Mouse (Mus musculus): ENCODE measurements around the gene Foxp1. TPM values are rescaled to one million over a fixed set of nuclear protein-coding genes. Genes with fewer than 3 reads are reported as not detected.

The Foxp1 gene
- total RNA-seq, 2 experiments from 2014 or later: 14.7 to 34.4 TPM

DNA sequence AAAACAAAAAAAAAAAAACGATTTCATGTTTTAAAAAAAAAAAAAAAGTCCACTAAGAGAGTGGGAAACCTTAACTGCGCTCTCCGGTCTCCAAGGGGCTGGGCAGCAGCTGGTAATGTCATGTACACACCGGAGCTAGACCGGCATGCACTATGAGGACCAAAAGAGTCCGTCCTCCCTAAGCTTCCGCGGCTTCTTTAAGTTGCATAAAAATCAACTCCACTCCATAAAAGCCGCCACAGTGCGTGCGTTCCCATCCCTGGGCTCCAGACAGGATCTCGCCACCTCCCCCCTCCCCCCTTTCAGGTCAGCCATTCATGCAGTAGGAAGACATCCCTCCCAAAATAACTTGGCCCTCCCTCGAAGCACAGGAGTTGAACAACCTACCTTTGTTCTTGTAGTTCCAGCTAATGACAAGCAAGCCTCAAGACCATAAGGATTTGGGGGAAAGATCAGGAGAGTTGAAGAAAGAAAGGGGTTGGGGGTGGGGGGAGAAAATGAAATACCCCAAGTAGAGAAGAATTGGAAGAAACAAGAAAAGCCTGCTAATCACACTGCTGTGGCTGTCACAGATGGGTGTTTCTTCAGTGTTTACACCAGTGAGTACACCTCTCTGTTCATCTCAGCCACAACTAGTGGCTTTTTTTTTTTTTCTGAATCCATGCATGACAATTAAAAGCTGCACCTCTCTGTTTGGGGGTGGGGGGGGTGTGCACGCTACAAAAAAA lies 318.3 kb downstream of the Foxp1 start:
- ATAC-seq (replicated peaks; ENCODE audit: low FRiP score, poor library complexity, severe bottlenecking): no peak

GRCm38 (mm10) chr6:99203231-99203630 lies 319.3 kb downstream of the Foxp1 start:
- ATAC-seq (replicated peaks; ENCODE audit: low FRiP score, poor library complexity, severe bottlenecking): no peak

DNA sequence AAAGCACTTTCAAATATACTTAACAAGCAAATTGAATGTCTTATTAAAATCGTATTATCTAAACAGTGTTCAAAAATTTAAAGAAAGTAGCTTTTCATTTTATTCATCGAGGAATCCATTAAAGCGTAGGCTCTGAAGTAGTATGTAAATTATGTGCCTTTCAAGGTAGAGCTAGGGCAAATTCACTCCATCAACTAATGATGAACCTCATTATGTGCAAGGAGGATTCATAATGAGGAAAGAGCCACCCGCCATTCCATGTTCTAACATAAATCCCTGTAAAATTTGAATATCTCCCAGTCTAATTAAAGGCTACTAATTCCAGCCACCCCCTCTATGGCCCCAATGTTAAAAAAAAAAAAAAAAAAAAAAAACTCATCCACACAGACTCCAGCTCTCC lies 319.7 kb downstream of the Foxp1 start:
- ATAC-seq (replicated peaks; ENCODE audit: low FRiP score, poor library complexity, severe bottlenecking): no peak

GRCm38 (mm10) chr6:99201271-99201705 lies 321.2 kb downstream of the Foxp1 start:
- ATAC-seq (replicated peaks; ENCODE audit: low FRiP score, poor library complexity, severe bottlenecking): no peak

GRCm38 (mm10) chr6:99200656-99201055 lies 321.9 kb downstream of the Foxp1 start:
- ATAC-seq (replicated peaks; ENCODE audit: low FRiP score, poor library complexity, severe bottlenecking): no peak

DNA sequence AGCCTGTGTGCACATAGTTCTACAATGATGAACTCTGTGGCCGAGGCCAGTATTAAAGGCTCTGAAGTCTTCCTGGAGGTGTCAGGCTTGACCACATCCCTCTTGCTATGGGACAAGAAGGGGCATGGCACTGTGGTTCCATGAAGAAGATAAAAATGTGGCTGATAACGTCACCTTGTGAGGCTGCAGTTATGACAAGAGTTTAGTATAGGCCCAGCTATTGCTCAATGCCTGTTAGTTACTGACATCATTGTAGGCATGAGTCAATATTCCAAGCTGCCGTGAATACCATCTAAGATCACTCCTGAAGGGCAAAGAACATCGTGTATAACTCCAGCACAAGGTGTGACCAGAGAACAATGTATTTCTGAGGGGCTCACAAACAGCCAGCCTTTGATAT lies 323.2 kb downstream of the Foxp1 start:
- ATAC-seq (replicated peaks; ENCODE audit: low FRiP score, poor library complexity, severe bottlenecking): no peak

GRCm38 (mm10) chr6:99193697-99194096 lies 328.8 kb downstream of the Foxp1 start:
- ATAC-seq (replicated peaks; ENCODE audit: low FRiP score, poor library complexity, severe bottlenecking): no peak

DNA sequence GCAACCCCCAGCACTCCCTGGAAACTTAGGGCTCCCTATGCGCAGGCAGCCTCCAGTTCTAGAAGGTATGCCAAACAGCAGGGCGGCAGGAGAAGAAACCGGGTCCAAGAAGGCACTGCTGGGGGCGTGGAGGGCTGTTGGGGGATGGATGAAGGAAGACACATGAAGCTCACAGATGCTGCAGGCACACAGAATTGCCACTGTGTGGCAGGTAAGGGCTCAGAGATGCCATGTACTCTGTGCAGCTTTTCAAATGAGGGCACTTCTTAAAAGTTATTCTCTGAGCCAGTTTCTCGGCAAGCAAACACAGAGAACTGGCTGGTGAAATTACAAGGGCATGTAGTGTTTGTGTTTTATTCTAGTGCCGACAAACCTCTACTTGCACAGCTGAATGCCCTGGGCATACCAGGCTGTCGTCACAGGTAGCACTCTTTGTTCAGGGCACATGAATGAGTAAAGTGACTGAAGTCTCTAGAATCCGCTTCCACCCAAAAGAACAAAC lies 330.8 kb downstream of the Foxp1 start:
- ATAC-seq (replicated peaks; ENCODE audit: low FRiP score, poor library complexity, severe bottlenecking): no peak

DNA sequence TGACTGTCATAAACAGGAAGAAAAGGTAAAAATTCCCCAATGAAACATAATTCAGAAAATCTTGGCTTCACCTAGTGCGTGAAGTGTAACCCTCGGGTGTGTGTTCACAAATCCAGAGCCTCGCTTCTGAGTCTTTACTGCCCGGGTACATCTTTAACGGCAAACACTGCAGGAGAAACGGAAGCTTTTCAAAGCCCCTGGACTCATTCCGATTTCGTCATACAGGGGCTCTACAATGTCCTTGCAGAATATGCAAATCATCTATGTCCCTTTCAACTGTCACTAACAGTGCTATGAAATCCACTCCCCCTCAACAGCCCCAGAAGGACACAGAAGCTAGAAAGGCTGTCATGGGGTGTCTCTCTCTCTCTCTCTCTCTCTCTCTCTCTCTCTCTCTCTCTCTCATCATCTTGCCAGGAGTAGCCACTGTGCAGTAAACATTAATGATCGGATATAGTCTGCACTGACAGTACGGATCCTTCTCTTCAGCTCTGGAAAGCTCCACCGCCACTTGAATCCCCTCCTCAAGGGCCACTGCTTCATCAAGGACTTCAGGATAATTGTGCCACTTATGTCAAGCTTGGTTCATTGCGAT lies 331.4 kb downstream of the Foxp1 start:
- ATAC-seq (replicated peaks; ENCODE audit: low FRiP score, poor library complexity, severe bottlenecking): no peak

- no peak for ATAC-seq (replicated peaks; ENCODE audit: low FRiP score, poor library complexity, severe bottlenecking)
Measured at GRCm38 (mm10) chr6:99189967-99190366, 332.6 kb downstream of the Foxp1 start.

- ATAC-seq (replicated peaks; ENCODE audit: low FRiP score, poor library complexity, severe bottlenecking): no peak
Measured at GRCm38 (mm10) chr6:99188366-99189216, 333.9 kb downstream of the Foxp1 start.

GRCm38 (mm10) chr6:99187914-99188313 lies 334.6 kb downstream of the Foxp1 start:
- ATAC-seq (replicated peaks; ENCODE audit: low FRiP score, poor library complexity, severe bottlenecking): no peak

DNA sequence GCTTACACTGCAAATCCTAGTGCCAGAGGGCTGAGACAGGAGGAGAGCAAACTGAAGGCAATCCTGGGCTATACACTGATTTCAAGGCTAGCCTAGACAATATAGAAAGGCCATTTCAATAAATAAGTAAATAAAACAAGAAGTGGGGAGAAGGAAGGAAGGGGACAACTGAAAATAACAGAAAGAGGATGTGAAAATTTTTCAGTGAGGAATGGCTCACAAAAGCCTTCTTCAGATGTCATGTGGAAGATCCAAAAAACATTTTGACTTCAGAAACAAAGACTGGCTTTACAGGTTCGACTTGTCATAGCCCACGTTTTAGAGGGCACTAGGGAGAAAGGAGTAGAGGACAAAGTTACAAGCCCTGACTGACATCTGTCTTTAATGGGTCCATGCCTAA lies 335.1 kb downstream of the Foxp1 start:
- no peak for ATAC-seq (replicated peaks; ENCODE audit: low FRiP score, poor library complexity, severe bottlenecking)

DNA sequence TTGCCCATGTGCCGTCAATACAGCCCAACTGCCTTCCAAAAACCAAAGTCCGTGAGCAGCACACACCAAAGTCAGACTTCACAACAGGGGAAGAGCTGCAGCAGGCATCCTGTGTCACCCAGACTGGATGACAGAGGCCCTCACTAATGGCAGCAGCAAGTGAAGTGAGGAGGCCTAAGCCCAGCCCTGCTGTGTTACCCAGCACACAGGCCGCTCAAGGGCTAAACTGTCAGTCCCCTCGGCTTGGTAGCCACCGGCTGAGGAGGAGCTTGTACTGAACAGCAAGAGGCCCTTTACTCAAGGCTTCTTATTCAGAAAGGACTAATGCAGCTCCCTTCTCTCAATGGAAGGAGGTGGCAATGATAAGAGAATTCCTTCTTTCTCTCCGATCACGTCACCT lies 336.0 kb downstream of the Foxp1 start:
- no peak for ATAC-seq (replicated peaks; ENCODE audit: low FRiP score, poor library complexity, severe bottlenecking)

GRCm38 (mm10) chr6:99185797-99186196 lies 336.7 kb downstream of the Foxp1 start:
- no peak for ATAC-seq (replicated peaks; ENCODE audit: low FRiP score, poor library complexity, severe bottlenecking)

GRCm38 (mm10) chr6:99184051-99184450 lies 338.5 kb downstream of the Foxp1 start:
- ATAC-seq (replicated peaks; ENCODE audit: low FRiP score, poor library complexity, severe bottlenecking): no peak

GRCm38 (mm10) chr6:99182777-99183176 lies 339.7 kb downstream of the Foxp1 start:
- ATAC-seq (replicated peaks; ENCODE audit: low FRiP score, poor library complexity, severe bottlenecking): no peak

GRCm38 (mm10) chr6:99176216-99176615 lies 346.3 kb downstream of the Foxp1 start:
- ATAC-seq (replicated peaks; ENCODE audit: low FRiP score, poor library complexity, severe bottlenecking): no peak

- no peak for ATAC-seq (replicated peaks; ENCODE audit: low FRiP score, poor library complexity, severe bottlenecking)
Measured at GRCm38 (mm10) chr6:99175377-99175776, 347.1 kb downstream of the Foxp1 start.

GRCm38 (mm10) chr6:99173902-99174210 lies 348.7 kb downstream of the Foxp1 start:
- ATAC-seq (replicated peaks; ENCODE audit: low FRiP score, poor library complexity, severe bottlenecking): no peak
